24 mouse cellular contexts compared by ENCODE assay signal in genomic region chr13:45579751-45580150, GRCm38 (mm10).
A peak's percentile ranks its signal among the peaks of the same experiment; 100 is the strongest.
DNase-seq lines count a peak whose midpoint lies in the region; ATAC-seq and TF ChIP-seq lines count a peak whose summit lies in the region.
"Had no signal": no experiment of that assay in that cellular context is flagged by ENCODE, and none has a peak within 500 bp of the region (broad histone marks: within the 10 kb centered on the region; RNA-seq: fewer than 3 reads in every experiment).

No protein-coding gene starts in this region.

- no peaks in the 10 kb centered on the region for H3K9me3 ChIP-seq in kidney, postnatal 0 days (replicated peaks; ENCODE audit: low read length)
- H3K9me3 ChIP-seq in lung, embryonic 15.5 days, result no peaks in the 10 kb centered on the region
- no peaks in the 10 kb centered on the region for H3K9me3 ChIP-seq in lung, postnatal 0 days (ENCODE audit: low read length)
- H3K9me3 ChIP-seq: embryonic facial prominence, embryonic 10.5 days; embryonic facial prominence, embryonic 12.5 days; forebrain, embryonic 13.5 days; forebrain, embryonic 15.5 days; G1E had no signal

- WGBS in kidney, postnatal 0 days, result 62% methylated on average over 3 of the region's 3 CpGs
- WGBS in lung, embryonic 15.5 days, result 33% methylated on average over 3 of the region's 3 CpGs
- WGBS in lung, postnatal 0 days, result 39% methylated on average over 3 of the region's 3 CpGs

- H3K27me3 ChIP-seq in kidney, postnatal 0 days (ENCODE audit: insufficient read depth, low read length), result no peaks in the 10 kb centered on the region
- H3K27me3 ChIP-seq in lung, embryonic 15.5 days, result no peaks in the 10 kb centered on the region
- H3K27me3 ChIP-seq in lung, postnatal 0 days (replicated peaks; ENCODE audit: insufficient read depth, low read length), result no peaks in the 10 kb centered on the region
- H3K27me3 ChIP-seq: CH12.LX; embryonic facial prominence, embryonic 12.5 days; forebrain, embryonic 13.5 days; forebrain, embryonic 15.5 days; Patski had no signal

- no peaks in the 10 kb centered on the region for H3K36me3 ChIP-seq in kidney, postnatal 0 days (ENCODE audit: insufficient read depth, low read length)
- H3K36me3 ChIP-seq in lung, embryonic 15.5 days, result no peaks in the 10 kb centered on the region
- no peaks in the 10 kb centered on the region for H3K36me3 ChIP-seq in lung, postnatal 0 days (ENCODE audit: insufficient read depth, low read length)
- H3K36me3 ChIP-seq: embryonic facial prominence, embryonic 10.5 days; embryonic facial prominence, embryonic 12.5 days; forebrain, embryonic 15.5 days had no signal

- H3K4me2 ChIP-seq in kidney, postnatal 0 days (ENCODE audit: low read length), result no peak overlapping the region
- H3K4me2 ChIP-seq in lung, embryonic 15.5 days, result no peak overlapping the region
- no peak overlapping the region for H3K4me2 ChIP-seq in lung, postnatal 0 days (replicated peaks; ENCODE audit: low read depth, low read length)
- H3K4me2 ChIP-seq: embryonic facial prominence, embryonic 12.5 days; forebrain, embryonic 13.5 days; forebrain, embryonic 15.5 days had no signal

- TF ChIP-seq CTCF in kidney, postnatal 0 days (IDR thresholded peaks at IDR 0.05; ENCODE audit: low read depth), result no peak
- no peak for TF ChIP-seq CTCF in lung, postnatal 0 days (IDR thresholded peaks at IDR 0.05)

- peaks cover 3% of the 10 kb centered on the region for H3K4me1 ChIP-seq in kidney, postnatal 0 days (replicated peaks; ENCODE audit: insufficient read depth, low read length)
- H3K4me1 ChIP-seq in lung, embryonic 15.5 days, result peaks cover 51% of the 10 kb centered on the region
- H3K4me1 ChIP-seq in lung, postnatal 0 days (ENCODE audit: insufficient read depth, low read depth, low read length), result no peaks in the 10 kb centered on the region; the same call in 1 of the 2 replicates
- H3K4me1 ChIP-seq: forebrain, embryonic 15.5 days had no signal

- TF ChIP-seq EP300 in lung, postnatal 0 days (IDR thresholded peaks at IDR 0.05), result peak; percentile 59

- H3K9ac ChIP-seq in kidney, postnatal 0 days (ENCODE audit: low read depth, low read length), result no peak overlapping the region
- no peak overlapping the region for H3K9ac ChIP-seq in lung, embryonic 15.5 days
- H3K9ac ChIP-seq in lung, postnatal 0 days (replicated peaks; ENCODE audit: low read depth), result no peak overlapping the region
- H3K9ac ChIP-seq: embryonic facial prominence, embryonic 12.5 days; forebrain, embryonic 13.5 days; forebrain, embryonic 15.5 days had no signal

- 0 out of 2 replicates have a peak overlapping the region, but pooled peaks have one; percentile 8 for H3K27ac ChIP-seq in kidney, postnatal 0 days
- peak overlapping the region; percentile 50; the same call in 1 of the 2 replicates for H3K27ac ChIP-seq in lung, embryonic 15.5 days
- no peak overlapping the region for H3K27ac ChIP-seq in lung, postnatal 0 days (ENCODE audit: low read length)
- H3K27ac ChIP-seq: embryonic facial prominence, embryonic 10.5 days; embryonic facial prominence, embryonic 12.5 days; forebrain, embryonic 13.5 days; forebrain, embryonic 15.5 days had no signal

- no peak overlapping the region for H3K4me3 ChIP-seq in kidney, postnatal 0 days (replicated peaks; ENCODE audit: low read depth, low read length)
- no peak overlapping the region for H3K4me3 ChIP-seq in lung, embryonic 15.5 days
- no peak overlapping the region for H3K4me3 ChIP-seq in lung, postnatal 0 days (ENCODE audit: low read depth, low read length)
- H3K4me3 ChIP-seq: embryonic facial prominence, embryonic 10.5 days; embryonic facial prominence, embryonic 12.5 days; forebrain, embryonic 13.5 days; forebrain, embryonic 15.5 days had no signal

- DNase-seq in kidney, postnatal 0 days (ENCODE audit: low spot score), result peak; percentile 55
- DNase-seq in kidney, postnatal 10 days, result no peak
- no peak for DNase-seq in lung, postnatal 25 days (ENCODE audit: low spot score)
- peak; percentile 72 for DNase-seq in lung, postnatal 0 days (ENCODE audit: low spot score)
- DNase-seq in lung, adult 18-20 months, result no peak
- DNase-seq: adrenal gland, adult 8-10 months; adrenal gland, postnatal 14 days; adrenal gland, postnatal 36 days; B cell, adult 2 months; cerebellum, adult 11-12 months; cerebellum, adult 2 months; cerebellum, adult 9-10 months; cerebellum, postnatal 10 days; cerebellum, postnatal 25 days had no signal

- ATAC-seq in kidney, postnatal 0 days (replicated peaks; ENCODE audit: low FRiP score, low read depth), result no peak
- peak; percentile 62; the same call in 1 of the 2 replicates for ATAC-seq in lung, embryonic 15.5 days (ENCODE audit: borderline replicate concordance, extremely low read depth, low FRiP score, low TSS enrichment)
- peak; percentile 48; the same call in 1 of the 2 replicates for ATAC-seq in lung, postnatal 0 days
- ATAC-seq: activated CD4-positive, CD25-positive, alpha-beta regulatory T cell, adult 4 months; CD4-positive, CD25-positive, alpha-beta regulatory T cell, adult 4 months; forebrain, embryonic 13.5 days; forebrain, embryonic 15.5 days; Patski had no signal

Comparison
In these comparisons a context has a peak if more than half of its experiments do, and no peak if none do; other contexts are left out.
1. DNase-seq: peak in kidney, postnatal 0 days (single experiment) and lung, postnatal 0 days (single experiment); none in kidney, postnatal 10 days (single experiment), lung, postnatal 25 days (single experiment) and lung, adult 18-20 months (0 of 2).